Mouse (Mus musculus) embryo, embryonic 11 days (tissue): Measurements from ENCODE around the gene Nup210l.
"Not testable (repeated sequence)": the region's sequence is repeated elsewhere in the genome, so short reads cannot be mapped to it uniquely, and the experiment has no call there.

Experiments
- DNase-seq: peaks from one replicate; pipeline ENCODE4 v3.0.0-alpha.2; 2015

Nup210l gene

GRCm38 (mm10) chr3:90097928-90098327, 6.0 kb upstream of the Nup210l start:
- no peak for DNase-seq

GRCm38 (mm10) chr3:90101010-90101409, 2.9 kb upstream of the Nup210l start:
- DNase-seq: no peak

GRCm38 (mm10) chr3:90101673-90102072, 2.3 kb upstream of the Nup210l start:
- no peak for DNase-seq

- no peak for DNase-seq
Measured at GRCm38 (mm10) chr3:90102239-90102638, 1.7 kb upstream of the Nup210l start.

GRCm38 (mm10) chr3:90103176-90103575, 756 bp upstream of the Nup210l start:
- no peak for DNase-seq

GRCm38 (mm10) chr3:90111706-90112105, 7.8 kb downstream of the Nup210l start:
- no peak for DNase-seq

GRCm38 (mm10) chr3:90114342-90114741, 10.4 kb downstream of the Nup210l start:
- DNase-seq: no peak

GRCm38 (mm10) chr3:90115526-90115925, 11.6 kb downstream of the Nup210l start:
- DNase-seq: no peak

- no peak for DNase-seq
Measured at GRCm38 (mm10) chr3:90118132-90118790, 14.3 kb downstream of the Nup210l start.

GRCm38 (mm10) chr3:90122036-90122435, 18.1 kb downstream of the Nup210l start:
- DNase-seq: not testable (repeated sequence)

- no peak for DNase-seq
Measured at GRCm38 (mm10) chr3:90125710-90126109, 21.8 kb downstream of the Nup210l start.

- DNase-seq: no peak
Measured at GRCm38 (mm10) chr3:90127881-90128280, 23.9 kb downstream of the Nup210l start.

- DNase-seq: no peak
Measured at GRCm38 (mm10) chr3:90132745-90133144, 28.8 kb downstream of the Nup210l start.

- DNase-seq: no peak
Measured at GRCm38 (mm10) chr3:90133331-90133730, 29.4 kb downstream of the Nup210l start.

- DNase-seq: peak; percentile 42
Measured at GRCm38 (mm10) chr3:90134483-90134882, 30.6 kb downstream of the Nup210l start.

- DNase-seq: no peak
Measured at GRCm38 (mm10) chr3:90134993-90135392, 31.1 kb downstream of the Nup210l start.

- peak; percentile 38 for DNase-seq
Measured at GRCm38 (mm10) chr3:90136660-90137059, 32.7 kb downstream of the Nup210l start.

- DNase-seq: no peak
Measured at GRCm38 (mm10) chr3:90137606-90138005, 33.7 kb downstream of the Nup210l start.

GRCm38 (mm10) chr3:90139962-90140361, 36.0 kb downstream of the Nup210l start:
- no peak for DNase-seq

- no peak for DNase-seq
Measured at GRCm38 (mm10) chr3:90145461-90145860, 41.5 kb downstream of the Nup210l start.

GRCm38 (mm10) chr3:90146651-90147050, 42.7 kb downstream of the Nup210l start:
- no peak for DNase-seq

GRCm38 (mm10) chr3:90151086-90151740, 47.3 kb downstream of the Nup210l start:
- no peak for DNase-seq

- no peak for DNase-seq
Measured at GRCm38 (mm10) chr3:90155996-90156395, 52.1 kb downstream of the Nup210l start.

- DNase-seq: no peak
Measured at GRCm38 (mm10) chr3:90159757-90160156, 55.8 kb downstream of the Nup210l start.

- no peak for DNase-seq
Measured at GRCm38 (mm10) chr3:90161541-90161940, 57.6 kb downstream of the Nup210l start.
